Mouse (Mus musculus) midbrain, embryonic 13.5 days (tissue): Measurements from ENCODE around the gene March6. TPM values are rescaled to one million over a fixed set of nuclear protein-coding genes. Genes with fewer than 3 reads are reported as not detected.

Source experiments
- ATAC-seq: fragments of 200-750 bp; cut with Nextera tagmentation; 2 replicates; pipeline ENCODE4 v1.8.0; 2017; ENCODE audit warnings: mild to moderate bottlenecking, moderate TSS enrichment, moderate library complexity
- H3K27ac ChIP-seq: fragments of 300-500 bp; sonication (generic); 2 replicates; pipeline ENCODE4 v1.5.1; 2015; ENCODE audit warnings: inconsistent platforms, mild to moderate bottlenecking, moderate library complexity
- H3K27me3 ChIP-seq: fragments of 300-500 bp; sonication (generic); 2 replicates; pipeline ENCODE4 v1.6.1; 2015; ENCODE audit warnings: mild to moderate bottlenecking, inconsistent platforms
- H3K36me3 ChIP-seq: fragments of 300-500 bp; sonication (generic); 2 replicates; pipeline ENCODE4 v1.6.1; 2015; ENCODE audit warnings: mild to moderate bottlenecking, inconsistent platforms
- H3K4me1 ChIP-seq: fragments of 300-500 bp; sonication (generic); replicated peaks from 2 replicates; pipeline ENCODE4 v1.6.1; 2015; ENCODE audit warnings: inconsistent platforms
- H3K4me2 ChIP-seq: fragments of 300-500 bp; sonication (generic); replicated peaks from 2 replicates; pipeline ENCODE4 v1.6.1; 2015; ENCODE audit warnings: moderate library complexity, mild to moderate bottlenecking, inconsistent platforms
- H3K4me3 ChIP-seq: fragments of 300-500 bp; sonication (generic); replicated peaks from 2 replicates; pipeline ENCODE4 v1.5.1; 2015; ENCODE audit warnings: mild to moderate bottlenecking, inconsistent platforms
- H3K9ac ChIP-seq: fragments of 300-500 bp; sonication (generic); replicated peaks from 2 replicates; pipeline ENCODE4 v1.6.1; 2015; ENCODE audit warnings: mild to moderate bottlenecking, inconsistent platforms
- H3K9me3 ChIP-seq: fragments of 300-500 bp; sonication (generic); 2 replicates; pipeline ENCODE4 v1.6.1; 2016; ENCODE audit warnings: mild to moderate bottlenecking, inconsistent platforms
- WGBS: fragments of 180-500 bp; shearing (Covaris S2); methylation state at CpG from one replicate; pipeline ENCODE4 v1.1.7; 2015; 5-methylcytosine and 5-hydroxymethylcytosine counted together
- polyA plus RNA-seq: library from polyadenylated mRNA; unstranded; fragments of >200 nt; fragmentation: Nextera tagmentation; extraction: Ambion mirVana; gene quantifications from 2 replicates; pipeline ENCODE4 v1.2.1, GENCODE M21; 2015

The March6 gene
- polyA plus RNA-seq, 1 experiment from 2014 or later: 75.0 TPM

GRCm38 (mm10) chr15:31563577-31564546, 33.0 kb upstream of the March6 start:
- ATAC-seq: no peak
- no peaks in the 10 kb centered on the region for H3K36me3 ChIP-seq
- 72% methylated on average over 19 of the region's 19 CpGs for WGBS
- no peak overlapping the region for H3K9ac ChIP-seq
- peaks cover 8% of the 10 kb centered on the region; the same call in 1 of the 2 replicates for H3K9me3 ChIP-seq
- H3K27me3 ChIP-seq: no peaks in the 10 kb centered on the region; the same call in 1 of the 2 replicates
- H3K4me2 ChIP-seq: no peak overlapping the region
- H3K4me3 ChIP-seq: no peak overlapping the region
- H3K4me1 ChIP-seq: 0 out of 2 replicates have a peak, but pooled peaks cover 4% of the 10 kb centered on the region
- no peak overlapping the region for H3K27ac ChIP-seq

- no peak overlapping the region for H3K4me3 ChIP-seq
- no peaks in the 10 kb centered on the region for H3K36me3 ChIP-seq
- no peak for ATAC-seq
- H3K9me3 ChIP-seq: peaks cover 8% of the 10 kb centered on the region
- no peak overlapping the region for H3K27ac ChIP-seq
- WGBS: 87% methylated on average over 8 of the region's 8 CpGs
- no peak overlapping the region for H3K9ac ChIP-seq
- H3K4me2 ChIP-seq: no peak overlapping the region
- no peaks in the 10 kb centered on the region for H3K4me1 ChIP-seq
- no peaks in the 10 kb centered on the region for H3K27me3 ChIP-seq
Measured at GRCm38 (mm10) chr15:31562847-31563246, 32.0 kb upstream of the March6 start.

GRCm38 (mm10) chr15:31561976-31562375, 31.1 kb upstream of the March6 start:
- Histone ChIP-seq H3K4me2 (no peak overlapping the region), H3K4me1 (no peaks in the 10 kb centered on the region), H3K9me3 (peaks cover 8% of the 10 kb centered on the region), H3K4me3 (no peak overlapping the region), H3K36me3 (no peaks in the 10 kb centered on the region), H3K27me3 (no peaks in the 10 kb centered on the region), H3K27ac (no peak overlapping the region), H3K9ac (no peak overlapping the region)
- 95% methylated on average over 4 of the region's 4 CpGs for WGBS
- no peak for ATAC-seq

GRCm38 (mm10) chr15:31561390-31561789, 30.5 kb upstream of the March6 start:
- H3K36me3 ChIP-seq: no peaks in the 10 kb centered on the region
- H3K9ac ChIP-seq: no peak overlapping the region
- ATAC-seq: no peak
- H3K4me2 ChIP-seq: no peak overlapping the region
- H3K4me1 ChIP-seq: no peaks in the 10 kb centered on the region
- no peak overlapping the region for H3K4me3 ChIP-seq
- WGBS: 83% methylated on average over 6 of the region's 6 CpGs
- no peak overlapping the region for H3K27ac ChIP-seq
- no peaks in the 10 kb centered on the region for H3K27me3 ChIP-seq
- H3K9me3 ChIP-seq: peaks cover 8% of the 10 kb centered on the region

DNA sequence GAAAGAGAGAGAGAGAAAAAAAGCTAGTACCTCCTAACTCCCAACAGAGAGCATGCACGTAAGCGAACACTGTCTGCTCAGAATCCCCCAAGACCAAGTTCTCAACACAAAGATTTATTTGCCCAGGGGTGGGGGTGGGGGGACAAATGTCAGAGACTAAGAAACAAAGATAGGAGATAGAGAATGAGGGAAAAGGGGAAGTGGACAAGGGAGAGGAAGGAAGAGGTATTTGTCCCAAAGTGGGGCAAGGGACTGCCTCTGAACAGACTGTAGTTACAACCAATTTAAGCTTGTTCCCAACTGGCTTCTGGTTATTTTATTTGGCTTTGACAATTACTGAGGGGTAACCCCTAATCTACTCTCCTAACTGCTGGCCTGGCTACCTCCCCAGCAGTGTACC, 24.0 kb upstream of the March6 start:
- no peak for ATAC-seq
- H3K4me3 ChIP-seq: no peak overlapping the region
- 73% methylated on average over 2 of the region's 2 CpGs for WGBS
- no peak overlapping the region for H3K27ac ChIP-seq
- no peaks in the 10 kb centered on the region for H3K4me1 ChIP-seq
- H3K4me2 ChIP-seq: no peak overlapping the region
- no peaks in the 10 kb centered on the region for H3K36me3 ChIP-seq
- no peaks in the 10 kb centered on the region for H3K27me3 ChIP-seq
- no peak overlapping the region for H3K9ac ChIP-seq
- H3K9me3 ChIP-seq: peaks cover 5% of the 10 kb centered on the region

GRCm38 (mm10) chr15:31550381-31550780, 19.5 kb upstream of the March6 start:
- no peaks in the 10 kb centered on the region for H3K27me3 ChIP-seq

DNA sequence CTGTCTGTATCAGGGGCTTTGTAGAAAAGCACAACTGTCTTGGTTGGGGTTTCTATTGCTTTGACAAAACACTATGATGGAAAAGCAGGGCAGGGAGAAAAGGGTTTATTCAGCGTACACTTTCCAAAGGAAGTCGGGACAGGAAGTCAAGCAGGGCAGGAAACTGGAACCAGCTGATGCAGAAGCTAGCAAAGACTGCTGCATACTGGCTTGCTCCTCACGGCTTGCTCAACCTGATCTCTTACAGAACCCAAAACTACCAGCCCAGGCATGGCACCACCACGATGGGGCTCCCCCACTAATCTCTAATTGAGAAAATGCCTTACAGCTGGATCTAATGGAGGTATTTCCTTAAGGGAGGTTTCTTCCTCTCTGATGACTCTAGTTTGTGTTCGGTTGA, 16.6 kb upstream of the March6 start:
- no peak for ATAC-seq
- no peaks in the 10 kb centered on the region for H3K27me3 ChIP-seq
- no peak overlapping the region for H3K4me2 ChIP-seq
- H3K27ac ChIP-seq: no peak overlapping the region
- peaks cover 10% of the 10 kb centered on the region for H3K4me1 ChIP-seq
- H3K36me3 ChIP-seq: no peaks in the 10 kb centered on the region
- no peak overlapping the region for H3K4me3 ChIP-seq
- no peaks in the 10 kb centered on the region for H3K9me3 ChIP-seq
- H3K9ac ChIP-seq: no peak overlapping the region
- 72% methylated on average over 5 of the region's 5 CpGs for WGBS

More at GRCm38 (mm10) chr15:31550381-31550780, 19.5 kb upstream of the March6 start:
- Histone ChIP-seq H3K9ac (no peak overlapping the region), H3K27ac (no peak overlapping the region), H3K4me1 (no peaks in the 10 kb centered on the region), H3K4me3 (no peak overlapping the region), H3K4me2 (no peak overlapping the region), H3K9me3 (no peaks in the 10 kb centered on the region), H3K36me3 (no peaks in the 10 kb centered on the region)
- no peak for ATAC-seq
- WGBS: 83% methylated on average over 4 of the region's 4 CpGs

DNA sequence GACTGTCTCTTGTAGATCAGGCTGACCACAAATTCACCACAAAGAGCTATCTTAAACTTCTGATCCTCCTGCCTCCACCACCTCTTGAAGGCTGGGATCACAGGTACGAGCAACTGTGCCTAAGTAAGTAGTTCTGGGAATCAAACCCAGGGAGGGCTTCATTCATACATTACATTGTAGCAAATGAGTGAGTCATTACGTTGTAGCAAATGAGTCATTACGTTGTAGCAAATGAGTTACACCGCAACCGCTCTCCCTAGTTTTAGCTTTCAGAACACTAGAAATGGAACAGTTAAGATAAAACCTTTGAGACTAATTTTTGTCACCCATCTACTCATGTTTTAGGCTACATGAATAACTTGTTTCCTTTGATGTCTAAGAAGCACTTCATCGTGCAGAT, 15.4 kb upstream of the March6 start:
- H3K4me2 ChIP-seq: no peak overlapping the region
- no peak overlapping the region for H3K27ac ChIP-seq
- no peaks in the 10 kb centered on the region for H3K27me3 ChIP-seq
- H3K36me3 ChIP-seq: no peaks in the 10 kb centered on the region
- H3K4me3 ChIP-seq: no peak overlapping the region
- no peak for ATAC-seq
- no peak overlapping the region for H3K9ac ChIP-seq
- 85% methylated on average over 6 of the region's 6 CpGs for WGBS
- no peaks in the 10 kb centered on the region for H3K9me3 ChIP-seq
- peaks cover 20% of the 10 kb centered on the region for H3K4me1 ChIP-seq

DNA sequence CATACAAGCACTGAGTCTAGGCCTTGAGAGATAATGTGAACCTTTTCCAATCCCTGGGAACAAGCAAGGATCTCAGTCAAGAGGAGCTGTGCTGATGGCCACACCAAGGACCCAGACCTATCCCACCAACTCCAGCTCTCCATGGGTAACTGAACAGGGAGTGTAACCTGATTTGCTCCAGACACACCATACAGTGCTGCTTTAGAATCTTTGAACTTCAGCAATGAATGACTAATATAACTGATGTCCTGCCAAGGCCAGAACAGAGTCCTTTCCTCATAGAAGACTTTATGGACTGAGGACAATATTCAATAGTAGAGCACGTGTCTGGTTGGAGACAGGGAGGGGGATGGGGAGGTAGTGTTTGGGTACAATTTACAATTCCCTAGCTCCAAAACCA, 14.2 kb upstream of the March6 start:
- Histone ChIP-seq H3K4me2 (no peak overlapping the region), H3K27ac (no peak overlapping the region), H3K4me1 (peaks cover 20% of the 10 kb centered on the region), H3K4me3 (no peak overlapping the region), H3K27me3 (no peaks in the 10 kb centered on the region), H3K9me3 (no peaks in the 10 kb centered on the region), H3K36me3 (no peaks in the 10 kb centered on the region), H3K9ac (no peak overlapping the region)
- no peak for ATAC-seq
- WGBS: 81% methylated on average over 1 of the region's 1 CpGs

- ATAC-seq: no peak
- no peaks in the 10 kb centered on the region for H3K27me3 ChIP-seq
- no peaks in the 10 kb centered on the region for H3K9me3 ChIP-seq
- H3K27ac ChIP-seq: no peak overlapping the region
- no peak overlapping the region for H3K9ac ChIP-seq
- WGBS: 8% methylated on average over 3 of the region's 3 CpGs
- no peak overlapping the region for H3K4me3 ChIP-seq
- H3K4me2 ChIP-seq: no peak overlapping the region
- peaks cover 20% of the 10 kb centered on the region for H3K4me1 ChIP-seq
- no peaks in the 10 kb centered on the region for H3K36me3 ChIP-seq
Measured at GRCm38 (mm10) chr15:31543246-31543645, 12.4 kb upstream of the March6 start.

DNA sequence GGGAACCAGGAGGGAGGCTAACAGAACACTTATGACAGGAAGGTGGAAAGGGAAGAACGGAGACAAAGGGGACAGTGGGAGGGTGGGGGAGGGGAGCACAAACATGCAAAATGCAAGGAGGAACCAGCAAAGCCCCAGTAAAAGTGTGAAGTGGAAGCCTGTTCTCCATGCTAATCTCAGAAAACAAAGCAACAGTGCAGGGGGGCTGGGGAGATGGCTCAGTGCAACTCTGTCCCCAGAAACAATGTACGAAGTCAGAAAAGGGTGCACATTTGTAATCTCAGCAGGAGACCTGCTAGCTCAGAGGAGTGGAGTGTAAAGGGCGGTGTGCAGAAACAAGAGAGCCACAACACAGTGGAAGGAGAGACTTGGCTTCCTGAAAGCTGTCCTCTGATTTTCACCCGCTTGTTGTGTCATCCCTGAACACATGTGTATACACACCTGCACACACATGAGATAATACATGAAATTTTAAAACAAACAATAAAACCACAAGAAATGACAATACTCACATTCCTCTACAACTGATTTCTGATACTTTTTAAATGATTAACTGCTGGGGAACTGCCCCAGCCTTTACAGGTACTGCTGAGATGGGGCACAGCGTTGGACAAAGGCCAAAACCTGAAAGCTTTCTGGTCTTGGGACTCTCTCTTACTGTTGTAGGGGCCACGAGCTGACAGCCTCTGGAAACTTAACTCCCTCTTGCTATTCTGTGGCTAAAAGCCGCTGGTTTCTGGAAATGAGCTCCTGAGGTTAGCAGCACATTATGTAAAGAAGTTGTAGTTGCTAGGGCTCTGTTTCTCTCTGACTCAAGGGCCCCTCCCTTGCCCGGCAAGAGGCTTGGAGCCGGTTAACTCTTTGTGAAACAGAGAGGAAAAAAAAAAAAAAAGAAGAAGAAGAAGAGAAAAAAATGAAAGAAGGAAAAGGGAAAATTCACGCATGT, 11.4 kb upstream of the March6 start:
- 0 out of 2 replicates have a peak overlapping the region, but pooled peaks have one; percentile 29 for H3K9ac ChIP-seq
- H3K9me3 ChIP-seq: no peaks in the 10 kb centered on the region
- H3K27ac ChIP-seq: peak overlapping the region; percentile 56
- ATAC-seq: peak; percentile 49
- peaks cover 20% of the 10 kb centered on the region for H3K4me1 ChIP-seq
- no peaks in the 10 kb centered on the region for H3K27me3 ChIP-seq
- no peak overlapping the region for H3K4me3 ChIP-seq
- H3K36me3 ChIP-seq: no peaks in the 10 kb centered on the region
- WGBS: 5% methylated on average over 10 of the region's 10 CpGs
- H3K4me2 ChIP-seq: peak overlapping the region; percentile 29; the same call in 1 of the 2 replicates

- whole genome bisulfite sequencing: 88% methylated on average over 1 of the region's 1 CpGs
- no peak overlapping the region for H3K9ac ChIP-seq
Measured at GRCm38 (mm10) chr15:31540513-31540802, 9.6 kb upstream of the March6 start.

More at GRCm38 (mm10) chr15:31540513-31540802, 9.6 kb upstream of the March6 start:
- Histone ChIP-seq H3K4me3 (no peak overlapping the region), H3K4me1 (peaks cover 33% of the 10 kb centered on the region), H3K9me3 (no peaks in the 10 kb centered on the region), H3K27ac (no peak overlapping the region), H3K36me3 (no peaks in the 10 kb centered on the region), H3K27me3 (no peaks in the 10 kb centered on the region), H3K4me2 (no peak overlapping the region)
- ATAC-seq: no peak
